Mouse (Mus musculus) gastrocnemius, postnatal 25 days (tissue): Measurements from ENCODE around the gene Abca17. TPM values are rescaled to one million over a fixed set of nuclear protein-coding genes. Genes with fewer than 3 reads are reported as not detected.

Source experiments
- DNase-seq: peaks from one replicate; pipeline ENCODE4 v3.0.0; 2022
- microRNA-seq, 2 experiments: library from miRNA; unstranded; fragments of <30 nt; microRNA quantifications; one replicate each; pipeline ENCODE4 v1.2.0; 2021; ENCODE audit warnings: borderline replicate concordance in 2 of 2
- total RNA-seq, 2 experiments: library from RNA; stranded (reverse); gene quantifications; 1 replicate in 1 of 2; 2 replicates in 1 of 2; pipeline ENCODE4 v1.2.3; 2021

Abca17 gene
- total RNA-seq, 2 experiments from 2014 or later, result not detected

- DNase-seq, result no peak
Measured at GRCm38 (mm10) chr17:24236921-24237320, 113.9 kb downstream of the Abca17 start.

DNA sequence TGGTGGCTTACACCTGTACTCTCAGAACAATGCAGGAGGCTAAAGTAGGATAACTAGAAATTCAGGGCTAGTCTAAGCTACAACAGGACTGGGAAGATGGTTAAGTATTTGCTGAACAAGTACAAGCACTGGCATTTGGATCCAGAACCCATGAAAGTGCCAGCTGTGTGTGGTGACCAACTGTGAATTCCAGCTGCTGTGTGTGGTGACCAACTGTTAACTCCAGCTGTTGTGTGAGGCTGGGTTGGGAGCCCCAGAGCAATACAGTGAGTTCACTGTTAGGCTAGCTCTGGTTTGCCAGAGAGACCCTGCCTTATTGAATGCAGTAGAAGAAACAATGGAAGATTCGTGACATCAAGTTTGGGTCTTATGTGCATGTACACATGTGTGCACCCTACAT, 114.4 kb downstream of the Abca17 start:
- DNase-seq, result no peak

DNA sequence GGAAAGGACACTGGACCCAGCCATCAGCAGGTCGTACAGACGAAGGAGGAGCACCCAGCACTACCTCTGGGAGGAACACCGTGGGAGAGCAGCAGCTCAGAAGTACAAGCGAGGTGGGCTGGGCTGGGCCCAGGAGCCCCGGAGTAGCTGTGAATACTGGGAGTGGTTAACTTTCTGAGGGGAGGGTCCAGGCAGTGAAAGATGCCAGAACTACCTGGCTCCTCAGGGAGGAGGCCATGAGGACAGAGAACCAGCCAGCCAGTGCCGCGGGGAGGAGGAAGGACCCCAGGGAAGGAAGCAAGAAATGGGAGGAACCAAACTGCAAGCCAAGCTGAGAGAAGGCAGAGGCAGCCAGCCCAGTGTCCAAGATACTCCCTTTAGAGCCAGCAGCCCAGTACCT, 122.9 kb downstream of the Abca17 start:
- DNase-seq, result no peak

DNA sequence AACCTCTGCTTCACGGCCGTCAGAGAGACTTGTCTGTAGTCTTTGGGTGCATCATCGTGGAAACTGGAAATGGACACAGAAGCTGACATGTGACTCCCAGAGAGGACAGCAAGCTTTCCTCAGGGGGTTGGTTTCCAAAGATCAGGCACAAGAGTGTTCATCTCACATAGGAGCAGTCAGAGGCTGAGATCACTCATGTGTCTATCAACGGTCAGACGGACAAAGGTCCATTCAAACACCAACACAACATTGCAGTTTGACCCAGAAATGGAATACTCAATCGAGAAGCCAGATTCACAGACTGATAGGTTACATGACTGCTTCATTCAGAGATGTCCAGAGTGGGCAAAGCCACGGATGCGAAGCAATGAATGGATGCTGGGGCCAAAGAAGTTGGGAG, 124.1 kb downstream of the Abca17 start:
- DNase-seq, result no peak

GRCm38 (mm10) chr17:24225851-24226250, 125.0 kb downstream of the Abca17 start:
- no peak for DNase-seq

GRCm38 (mm10) chr17:24224741-24225140, 126.1 kb downstream of the Abca17 start:
- DNase-seq, result no peak

DNA sequence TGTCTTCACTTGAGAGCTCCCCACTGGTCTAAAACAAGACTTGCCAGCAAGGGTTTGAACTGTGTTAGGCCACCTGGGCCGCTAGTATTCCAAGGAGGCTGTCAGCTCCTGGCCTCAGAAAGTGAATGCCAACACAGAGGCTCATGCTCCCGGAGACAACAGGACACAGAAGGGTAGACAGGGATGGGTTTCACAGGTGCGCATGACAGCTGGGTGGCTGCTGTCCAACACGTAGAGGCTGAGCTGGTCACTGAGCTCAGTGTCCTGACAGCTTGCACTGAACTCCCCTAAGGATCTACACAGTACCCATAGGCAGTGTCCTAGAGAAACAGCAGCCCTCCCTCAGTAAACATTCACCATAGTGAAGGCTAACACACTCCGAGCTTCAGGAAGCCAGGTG, 127.4 kb downstream of the Abca17 start:
- DNase-seq, result peak; percentile 40

DNA sequence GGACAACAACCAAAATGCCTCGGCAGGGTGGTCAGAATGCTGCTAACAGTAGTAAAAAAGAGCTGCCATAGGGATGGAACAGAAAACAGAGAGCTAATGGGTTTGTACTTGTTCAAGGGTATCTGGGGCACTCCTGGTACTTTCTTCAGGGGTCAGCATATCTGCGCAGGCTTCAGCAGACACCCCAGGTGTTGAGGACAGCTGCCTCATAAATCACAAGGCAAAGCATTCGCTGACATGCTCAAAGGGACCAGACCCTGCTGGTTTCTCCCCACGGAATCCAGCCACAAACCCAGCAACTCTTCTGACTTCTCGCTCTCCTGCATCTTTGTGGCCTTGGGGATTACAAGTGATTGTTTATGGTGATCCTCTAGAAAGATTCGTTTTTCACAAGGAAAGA, 128.2 kb downstream of the Abca17 start:
- no peak for DNase-seq

DNA sequence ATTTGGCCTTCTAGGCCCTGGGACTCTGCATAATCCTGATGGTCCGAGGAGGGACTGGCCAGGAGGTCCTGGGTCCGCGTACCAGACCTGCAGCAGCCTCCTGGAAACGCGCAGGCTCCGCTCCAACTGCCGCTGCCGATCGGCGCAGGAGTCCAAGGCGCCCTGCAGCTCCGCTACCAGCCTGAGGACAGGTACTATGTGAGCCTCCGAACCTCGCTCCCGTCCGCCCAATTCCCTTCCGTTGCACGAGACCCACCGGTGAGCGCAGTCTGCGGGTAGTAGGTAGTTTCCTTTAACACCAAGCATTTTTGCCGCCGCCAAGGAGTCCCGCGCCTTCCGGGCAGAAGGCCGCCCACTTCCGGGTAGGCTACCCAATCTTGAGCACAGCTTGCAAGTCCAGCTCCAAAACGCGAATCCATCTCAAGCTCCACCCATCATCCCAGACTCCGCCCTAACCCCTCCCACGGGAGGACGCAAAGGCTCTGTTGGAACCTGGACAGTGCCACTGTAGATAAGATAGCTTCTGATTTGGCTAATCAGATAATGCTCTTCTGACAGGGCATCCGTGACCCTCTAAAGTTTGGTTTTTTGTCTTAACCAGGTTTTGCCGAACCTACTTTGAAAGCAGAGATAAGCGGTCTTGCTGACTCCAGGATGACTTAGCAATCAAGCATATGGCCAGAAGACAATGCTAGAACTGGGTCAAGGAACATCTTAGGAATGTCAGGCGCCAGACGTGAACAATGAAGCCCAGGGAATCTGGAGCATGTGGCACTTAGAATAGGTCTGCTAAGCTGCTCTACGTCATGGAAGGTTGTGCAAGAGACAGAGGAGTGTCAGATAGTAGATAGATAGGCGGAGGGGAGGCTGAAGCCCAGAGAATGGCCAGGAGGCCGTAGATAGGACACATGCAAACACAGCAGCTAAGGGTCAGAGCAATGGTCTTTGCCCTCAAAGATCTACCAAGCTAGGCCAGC, 130.1 kb downstream of the Abca17 start, which contains the start of gene Tedc2:
TSS of gene Tedc2 (minus strand) at position 417 of the 977 bp plus-strand sequence.
- DNase-seq, result peak; percentile 92

- DNase-seq, result no peak
Measured at GRCm38 (mm10) chr17:24216836-24217235, 134.0 kb downstream of the Abca17 start.

Small RNA genes lying within 50 kb of the gene (microRNA-seq; reads per million reads assigned to microRNA genes)
- gene Gm24427 (0 reads per million in 2 experiments), gene Mir5134 (0 to 0.26 reads per million in 2 experiments), gene Mir6965 (0 reads per million in 2 experiments)

Other genes with a start within 250 kb of the Abca17 start
- 10 to 100 TPM; 35.2 to 38.6 TPM for gene Pdpk1, start 200.1 kb downstream of the Abca17 start, total RNA-seq
- gene Amdhd2, start 187.3 kb downstream of the Abca17 start, total RNA-seq, result 1 to 10 TPM; 8.7 to 9.8 TPM
- 100 to 1,000 TPM; 145 to 159 TPM for gene Atp6v0c, start 181.4 kb downstream of the Abca17 start, total RNA-seq
- 1 to 10 TPM; 4.1 to 4.6 TPM for gene Tbc1d24, start 145.5 kb downstream of the Abca17 start, total RNA-seq
- under 1 TPM; 0.35 to 0.56 TPM for gene Ntn3, start 141.5 kb downstream of the Abca17 start, total RNA-seq
- gene Tedc2, start 130.2 kb downstream of the Abca17 start, total RNA-seq, result 1 to 10 TPM; 1.4 to 1.9 TPM
- 1 to 10 TPM in 1 of 2 experiments, under 1 TPM in 1; 0.61 to 1.1 TPM for gene Ccnf, start 99.6 kb downstream of the Abca17 start, total RNA-seq
- gene Abca3, start 882 bp upstream of the Abca17 start, total RNA-seq, result 1 to 10 TPM; 6.7 to 7.3 TPM
- 10 to 100 TPM; 47.3 to 50.6 TPM for gene Rnps1, start 63.5 kb upstream of the Abca17 start, total RNA-seq
- gene Eci1, start 75.6 kb upstream of the Abca17 start, total RNA-seq, result 100 to 1,000 TPM; 134 to 161 TPM
- gene Dnase1l2, start 92.0 kb upstream of the Abca17 start, total RNA-seq, result 1 to 10 TPM; 1.0 to 1.5 TPM
- 10 to 100 TPM in 1 of 2 experiments, 1 to 10 TPM in 1; 9.4 to 10.2 TPM for gene E4f1, start 119.2 kb upstream of the Abca17 start, total RNA-seq
- gene Pgp, start 119.3 kb upstream of the Abca17 start, total RNA-seq, result 10 to 100 TPM; 50.8 to 55.0 TPM
- gene Bricd5, start 122.8 kb upstream of the Abca17 start, total RNA-seq, result not detected
- 10 to 100 TPM; 10.5 to 11.7 TPM for gene Mlst8, start 128.0 kb upstream of the Abca17 start, total RNA-seq
- under 1 TPM; 0.10 to 0.11 TPM for gene Caskin1, start 137.5 kb upstream of the Abca17 start, total RNA-seq
- gene Traf7, start 176.9 kb upstream of the Abca17 start, total RNA-seq, result 10 to 100 TPM; 33.2 to 36.7 TPM
- under 1 TPM in 1 of 2 experiments, not detected in 1; 0.23 TPM for gene Rab26, start 183.1 kb upstream of the Abca17 start, total RNA-seq
- 10 to 100 TPM; 20.2 to 21.1 TPM for gene Pkd1, start 198.8 kb upstream of the Abca17 start, total RNA-seq